In the genomic region with DNA sequence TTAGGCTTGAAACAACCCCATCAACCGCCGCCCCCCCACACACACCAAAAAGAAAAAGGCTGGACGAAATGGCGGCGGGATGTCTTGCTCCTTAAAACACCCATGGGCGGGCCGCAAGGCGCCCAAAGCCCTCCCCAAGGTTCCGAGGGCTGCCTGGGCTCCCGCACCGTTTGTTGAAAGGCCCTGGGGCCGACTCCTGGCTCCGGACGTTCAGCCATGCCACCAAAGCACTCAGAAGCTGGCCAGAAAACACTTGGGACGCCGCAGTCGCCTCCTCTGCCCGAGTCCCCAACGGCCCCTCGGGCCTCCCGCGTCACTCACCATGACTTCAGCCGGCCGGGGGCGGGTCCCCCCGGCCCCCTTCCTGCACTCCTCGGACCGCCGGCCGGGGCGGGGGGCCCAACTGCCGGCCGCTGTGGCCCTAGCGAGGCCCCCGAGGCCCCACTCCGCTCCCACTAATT, we compare ENCODE assay signal across 9 mouse cellular contexts. TPM values are rescaled to one million over a fixed set of nuclear protein-coding genes. Genes with fewer than 3 reads are reported as not detected.
DNase-seq lines count a peak whose midpoint lies in the region; ATAC-seq and TF ChIP-seq lines count a peak whose summit lies in the region.
"Had no signal": no experiment of that assay in that cellular context is flagged by ENCODE, and none has a peak within 500 bp of the region (broad histone marks: within the 10 kb centered on the region; RNA-seq: fewer than 3 reads in every experiment).

No protein-coding gene starts in this region.

- peak overlapping the region; percentile 72 for H3K4me2 ChIP-seq in embryonic facial prominence, embryonic 15.5 days (replicated peaks)
- peak overlapping the region; percentile 71 for H3K4me2 ChIP-seq in limb, embryonic 14.5 days (replicated peaks; ENCODE audit: low read depth, low read length, severe bottlenecking)

- H3K36me3 ChIP-seq in embryonic facial prominence, embryonic 15.5 days = peaks cover 37% of the 10 kb centered on the region
- peaks cover 37% of the 10 kb centered on the region for H3K36me3 ChIP-seq in limb, embryonic 14.5 days (ENCODE audit: control insufficient read depth, insufficient read depth, low read length)

- 2% methylated on average over 33 of the region's 36 CpGs for WGBS in embryonic facial prominence, embryonic 15.5 days
- WGBS in limb, embryonic 14.5 days = 0% methylated on average over 26 of the region's 36 CpGs

- H3K4me3 ChIP-seq in embryonic facial prominence, embryonic 15.5 days (replicated peaks) = peak overlapping the region; percentile 98
- peak overlapping the region; percentile 97 for H3K4me3 ChIP-seq in limb, embryonic 14.5 days (replicated peaks; ENCODE audit: low read length)

- no peak for TF ChIP-seq POLR2A in limb, embryonic 14.5 days (IDR thresholded peaks at IDR 0.05; ENCODE audit: borderline replicate concordance, extremely low read depth, insufficient read depth, insufficient read length)

- H3K9ac ChIP-seq in embryonic facial prominence, embryonic 15.5 days = peak overlapping the region; percentile 95
- peak overlapping the region; percentile 93 for H3K9ac ChIP-seq in limb, embryonic 14.5 days (ENCODE audit: low read depth, low read length, severe bottlenecking)

- H3K27ac ChIP-seq in embryonic facial prominence, embryonic 15.5 days (replicated peaks) = peak overlapping the region; percentile 97
- peak overlapping the region; percentile 96 for H3K27ac ChIP-seq in limb, embryonic 14.5 days (replicated peaks; ENCODE audit: low read depth, low read length)

- peaks cover 30% of the 10 kb centered on the region for H3K4me1 ChIP-seq in embryonic facial prominence, embryonic 15.5 days
- peaks cover 21% of the 10 kb centered on the region for H3K4me1 ChIP-seq in limb, embryonic 14.5 days (ENCODE audit: control insufficient read depth, insufficient read depth, low read length)

- DNase-seq in frontal cortex, adult 2 months (ENCODE audit: extremely low spot score in 1 of 2, low spot score in 1 of 2) = no peak
- DNase-seq in right cerebral cortex, postnatal 14 days = peak; percentile 38
- DNase-seq in right cerebral cortex, adult 18-20 months = no peak
- DNase-seq in limb, embryonic 14.5 days (ENCODE audit: low spot score) = no peak
- DNase-seq in neural tube, embryonic 10.5 days (ENCODE audit: extremely low spot score, low spot score) = peak; percentile 56

- no peaks in the 10 kb centered on the region for H3K27me3 ChIP-seq in embryonic facial prominence, embryonic 15.5 days
- no peaks in the 10 kb centered on the region for H3K27me3 ChIP-seq in limb, embryonic 14.5 days (ENCODE audit: control insufficient read depth, insufficient read depth, low read length)

- ATAC-seq in frontal cortex, adult (ENCODE audit: low TSS enrichment) = peak; percentile 24; the same call in 1 of the 2 replicates
- no peak; the same call in 1 of the 2 replicates for ATAC-seq in embryonic facial prominence, embryonic 15.5 days (ENCODE audit: insufficient number of reproducible peaks, low FRiP score, low TSS enrichment, low read depth)
- no peak; the same call in 1 of the 2 replicates for ATAC-seq in limb, embryonic 14.5 days (ENCODE audit: low FRiP score, low read depth)
- no peak for ATAC-seq in erythroid progenitor cell, adult 5-6 weeks (replicated peaks; ENCODE audit: low FRiP score, poor library complexity, severe bottlenecking)

- H3K9me3 ChIP-seq in embryonic facial prominence, embryonic 15.5 days (replicated peaks) = no peaks in the 10 kb centered on the region
- no peaks in the 10 kb centered on the region for H3K9me3 ChIP-seq in limb, embryonic 14.5 days (ENCODE audit: control insufficient read depth, low read length)

RNA-seq across cellular contexts. Expression of a gene that starts 0.5 kb away (rescaled TPM):
- 146 and 177 TPM in 2 replicates for polyA plus RNA-seq in frontal cortex, adult 2 months (2012; rRNA removed)
- polyA plus RNA-seq in embryonic facial prominence, embryonic 15.5 days (2015; fragmentation: Nextera tagmentation; extraction: Ambion mirVana) = 348 and 351 TPM in 2 replicates
- polyA plus RNA-seq in limb, embryonic 14.5 days (2012; rRNA removed) = 515 and 618 TPM in 2 replicates
- 366 and 368 TPM in 2 replicates for polyA plus RNA-seq in limb, embryonic 14.5 days (2014; fragmentation: Nextera tagmentation; extraction: Ambion mirVana)
- total RNA-seq in erythroid progenitor cell, adult 5-6 weeks (2015; ENCODE audit: low replicate concordance) = 686 and 831 TPM in 2 replicates
- 310 and 437 TPM in 2 replicates for total RNA-seq in erythroid progenitor cell, adult 5-6 weeks (2017; ENCODE audit: low replicate concordance)

RNA-seq across cellular contexts. Expression of a gene that starts 19.2 kb away (rescaled TPM):
- polyA plus RNA-seq in frontal cortex, adult 2 months (2012; rRNA removed) = 306 and 348 TPM in 2 replicates
- polyA plus RNA-seq in embryonic facial prominence, embryonic 15.5 days (2015; fragmentation: Nextera tagmentation; extraction: Ambion mirVana) = 397 and 411 TPM in 2 replicates
- polyA plus RNA-seq in limb, embryonic 14.5 days (2012; rRNA removed) = 486 and 665 TPM in 2 replicates
- polyA plus RNA-seq in limb, embryonic 14.5 days (2014; fragmentation: Nextera tagmentation; extraction: Ambion mirVana) = 253 and 275 TPM in 2 replicates
- 603 and 642 TPM in 2 replicates for total RNA-seq in erythroid progenitor cell, adult 5-6 weeks (2015; ENCODE audit: low replicate concordance)
- 83.6 and 269 TPM in 2 replicates for total RNA-seq in erythroid progenitor cell, adult 5-6 weeks (2017; ENCODE audit: low replicate concordance)

RNA-seq across cellular contexts. Expression of a gene that starts 22.4 kb away (rescaled TPM):
- 4.3 and 5.1 TPM in 2 replicates for polyA plus RNA-seq in frontal cortex, adult 2 months (2012; rRNA removed)
- polyA plus RNA-seq in embryonic facial prominence, embryonic 15.5 days (2015; fragmentation: Nextera tagmentation; extraction: Ambion mirVana) = 11.4 and 11.8 TPM in 2 replicates
- polyA plus RNA-seq in limb, embryonic 14.5 days (2012; rRNA removed) = 10.1 and 15.2 TPM in 2 replicates
- polyA plus RNA-seq in limb, embryonic 14.5 days (2014; fragmentation: Nextera tagmentation; extraction: Ambion mirVana) = 8.1 and 9.6 TPM in 2 replicates
- 2.9 TPM in 1 of 2 replicates, not detected in the other for total RNA-seq in erythroid progenitor cell, adult 5-6 weeks (2015; ENCODE audit: low replicate concordance)
- 0.90 and 0.98 TPM in 2 replicates for total RNA-seq in erythroid progenitor cell, adult 5-6 weeks (2017; ENCODE audit: low replicate concordance)

RNA-seq across cellular contexts. Expression of a gene that starts 29.1 kb away (rescaled TPM):
- not detected in 2 replicates for polyA plus RNA-seq in frontal cortex, adult 2 months (2012; rRNA removed)
- polyA plus RNA-seq in embryonic facial prominence, embryonic 15.5 days (2015; fragmentation: Nextera tagmentation; extraction: Ambion mirVana) = 0.75 and 1.1 TPM in 2 replicates
- not detected in 2 replicates for polyA plus RNA-seq in limb, embryonic 14.5 days (2012; rRNA removed)
- not detected in 2 replicates for polyA plus RNA-seq in limb, embryonic 14.5 days (2014; fragmentation: Nextera tagmentation; extraction: Ambion mirVana)
- not detected in 2 replicates for total RNA-seq in erythroid progenitor cell, adult 5-6 weeks (2015; ENCODE audit: low replicate concordance)
- total RNA-seq in erythroid progenitor cell, adult 5-6 weeks (2017; ENCODE audit: low replicate concordance) = not detected in 2 replicates
- total RNA-seq: layer of hippocampus, postnatal 14 days had no signal

RNA-seq across cellular contexts. Expression of a gene that starts 29.2 kb away (rescaled TPM):
- 0.25 and 0.38 TPM in 2 replicates for polyA plus RNA-seq in frontal cortex, adult 2 months (2012; rRNA removed)
- 0.36 and 0.37 TPM in 2 replicates for polyA plus RNA-seq in embryonic facial prominence, embryonic 15.5 days (2015; fragmentation: Nextera tagmentation; extraction: Ambion mirVana)
- polyA plus RNA-seq in limb, embryonic 14.5 days (2012; rRNA removed) = 0.33 and 0.63 TPM in 2 replicates
- polyA plus RNA-seq in limb, embryonic 14.5 days (2014; fragmentation: Nextera tagmentation; extraction: Ambion mirVana) = 0.22 TPM in 1 of 2 replicates, not detected in the other
- total RNA-seq in erythroid progenitor cell, adult 5-6 weeks (2015; ENCODE audit: low replicate concordance) = not detected in 2 replicates
- not detected in 2 replicates for total RNA-seq in erythroid progenitor cell, adult 5-6 weeks (2017; ENCODE audit: low replicate concordance)

Comparison
In these comparisons a context has a peak if more than half of its experiments do, and no peak if none do; other contexts are left out.
1. DNase-seq: peak in right cerebral cortex, postnatal 14 days (single experiment) and neural tube, embryonic 10.5 days (single experiment); none in frontal cortex, adult 2 months (0 of 2), right cerebral cortex, adult 18-20 months (single experiment) and limb, embryonic 14.5 days (single experiment).